Mouse (Mus musculus) spleen, adult 10 weeks (tissue): ENCODE data around the gene Fahd1. TPM values are rescaled to one million over a fixed set of nuclear protein-coding genes. Genes with fewer than 3 reads are reported as not detected.

Source experiments
- polyA plus RNA-seq: library from polyadenylated mRNA; stranded (reverse); fragments of 350-450 nt; fragmentation: Illumina TruSeq; extraction: RNeasy Lipid Tissue Mini Kit (QIAGEN cat#74804); gene quantifications from one replicate; pipeline ENCODE4 v1.2.3, GENCODE M21; 2015; ENCODE audit warnings: low replicate concordance; ENCODE audit not compliant: insufficient read depth

The Fahd1 gene
- polyA plus RNA-seq = 9.4 TPM

GRCm38 (mm10) chr17:24850065-24850772 lies at the start of gene Fahd1:
Gene Fahd1 (minus strand): TSS chr17:24850364.

GRCm38 (mm10) chr17:24896241-24896992 lies 46.3 kb upstream of the Fahd1 start, which contains the start of gene Nme3:
Gene Nme3 (plus strand): TSS chr17:24896500.

GRCm38 (mm10) chr17:24894995-24895547 lies 44.9 kb upstream of the Fahd1 start, which contains the start of the genes Eme2 and Mrps34:
Gene Eme2 (minus strand): TSS chr17:24895087.
Gene Mrps34 (plus strand): TSS chr17:24895116.

GRCm38 (mm10) chr17:24886134-24886931 lies 36.2 kb upstream of the Fahd1 start, which contains the start of the genes Nubp2 and Spsb3:
Gene Nubp2 (minus strand): TSS chr17:24886349.
Gene Spsb3 (plus strand): TSS chr17:24886643.

GRCm38 (mm10) chr17:24865776-24866175 lies 15.6 kb upstream of the Fahd1 start, which contains the start of gene Igfals:
Gene Igfals (plus strand): TSS chr17:24865997.

GRCm38 (mm10) chr17:24839842-24840241 lies 10.3 kb downstream of the Fahd1 start, which contains the start of gene Hagh:
Gene Hagh (plus strand): TSS chr17:24840143.

GRCm38 (mm10) chr17:24803952-24804951 lies 45.9 kb downstream of the Fahd1 start, which contains the start of gene Meiob:
Gene Meiob (plus strand): TSS chr17:24804289.

Other genes with a start within 250 kb of the Fahd1 start
- gene Tsc2, start 217.7 kb downstream of the Fahd1 start, polyA plus RNA-seq = 46.2 TPM
- gene Nthl1, start 217.7 kb downstream of the Fahd1 start, polyA plus RNA-seq = 3.4 TPM
- 21.0 TPM for gene Slc9a3r2, start 200.0 kb downstream of the Fahd1 start, polyA plus RNA-seq
- gene Npw, start 191.9 kb downstream of the Fahd1 start, polyA plus RNA-seq = not detected
- 15.5 TPM for gene Zfp598, start 180.7 kb downstream of the Fahd1 start, polyA plus RNA-seq
- not detected for gene Syngr3, start 160.4 kb downstream of the Fahd1 start, polyA plus RNA-seq
- gene Gfer, start 154.2 kb downstream of the Fahd1 start, polyA plus RNA-seq = 16.0 TPM
- gene Noxo1, start 154.1 kb downstream of the Fahd1 start, polyA plus RNA-seq = 4.3 TPM
- gene Tbl3, start 142.7 kb downstream of the Fahd1 start, polyA plus RNA-seq = 8.7 TPM
- not detected for gene Rnf151, start 132.3 kb downstream of the Fahd1 start, polyA plus RNA-seq
- gene Rps2, start 132.2 kb downstream of the Fahd1 start, polyA plus RNA-seq = 1,280 TPM
- 148 TPM for gene Ndufb10, start 125.9 kb downstream of the Fahd1 start, polyA plus RNA-seq
- gene Rpl3l, start 122.5 kb downstream of the Fahd1 start, polyA plus RNA-seq = not detected
- gene Msrb1, start 113.7 kb downstream of the Fahd1 start, polyA plus RNA-seq = 62.1 TPM
- not detected for gene Hs3st6, start 97.4 kb downstream of the Fahd1 start, polyA plus RNA-seq
- 0.51 TPM for gene Meiob, start 46.1 kb downstream of the Fahd1 start, polyA plus RNA-seq
- gene Hagh, start 10.2 kb downstream of the Fahd1 start, polyA plus RNA-seq = 62.0 TPM
- 0.36 TPM for gene Igfals, start 15.6 kb upstream of the Fahd1 start, polyA plus RNA-seq
- gene Nubp2, start 36.0 kb upstream of the Fahd1 start, polyA plus RNA-seq = 30.4 TPM
- 12.0 TPM for gene Spsb3, start 36.3 kb upstream of the Fahd1 start, polyA plus RNA-seq
- gene Eme2, start 44.7 kb upstream of the Fahd1 start, polyA plus RNA-seq = 12.4 TPM
- gene Mrps34, start 44.8 kb upstream of the Fahd1 start, polyA plus RNA-seq = 18.6 TPM
- gene Nme3, start 46.1 kb upstream of the Fahd1 start, polyA plus RNA-seq = 14.5 TPM
- 68.1 TPM for gene Mapk8ip3, start 86.6 kb upstream of the Fahd1 start, polyA plus RNA-seq
- 50.0 TPM for gene Jpt2, start 110.3 kb upstream of the Fahd1 start, polyA plus RNA-seq
- 25.7 TPM for gene Cramp1l, start 165.4 kb upstream of the Fahd1 start, polyA plus RNA-seq
- gene Ift140, start 165.7 kb upstream of the Fahd1 start, polyA plus RNA-seq = 42.9 TPM
- 19.4 TPM for gene Tmem204, start 233.2 kb upstream of the Fahd1 start, polyA plus RNA-seq